Mouse (Mus musculus) E14TG2a.4 (cell line): Measurements from ENCODE around the gene Ccdc17.

Experiments
- H3K27me3 ChIP-seq: 2 replicates; pipeline ENCODE4 v1.6.1; 2014; ENCODE audit warnings: low read length, control low read depth; ENCODE audit not compliant: insufficient read depth
- H3K36me3 ChIP-seq: 2 replicates; pipeline ENCODE4 v1.6.1; 2014; ENCODE audit warnings: low read length, control low read depth; ENCODE audit not compliant: insufficient read depth
- H3K4me1 ChIP-seq: replicated peaks from 2 replicates; pipeline ENCODE4 v1.6.1; 2014; ENCODE audit warnings: low read depth, low read length, control low read depth
- H3K4me3 ChIP-seq: replicated peaks from 2 replicates; pipeline ENCODE4 v1.5.1; 2014; ENCODE audit warnings: mild to moderate bottlenecking, low read length
- H3K9me3 ChIP-seq: 2 replicates; pipeline ENCODE4 v1.6.1; 2014; ENCODE audit warnings: low read length, control low read depth
- CTCF ChIP-seq: conservative IDR thresholded peaks from 2 replicates; pipeline ENCODE4 v1.5.1; 2014; ENCODE audit warnings: low read length
- NANOG ChIP-seq: IDR thresholded peaks from 2 replicates; pipeline ENCODE4 v1.6.1; 2014; ENCODE audit warnings: borderline replicate concordance, low read length, mixed read lengths
- POU5F1 ChIP-seq: IDR thresholded peaks from 2 replicates; pipeline ENCODE4 v1.6.1; 2014; ENCODE audit warnings: low read length, borderline replicate concordance

Ccdc17 gene

DNA sequence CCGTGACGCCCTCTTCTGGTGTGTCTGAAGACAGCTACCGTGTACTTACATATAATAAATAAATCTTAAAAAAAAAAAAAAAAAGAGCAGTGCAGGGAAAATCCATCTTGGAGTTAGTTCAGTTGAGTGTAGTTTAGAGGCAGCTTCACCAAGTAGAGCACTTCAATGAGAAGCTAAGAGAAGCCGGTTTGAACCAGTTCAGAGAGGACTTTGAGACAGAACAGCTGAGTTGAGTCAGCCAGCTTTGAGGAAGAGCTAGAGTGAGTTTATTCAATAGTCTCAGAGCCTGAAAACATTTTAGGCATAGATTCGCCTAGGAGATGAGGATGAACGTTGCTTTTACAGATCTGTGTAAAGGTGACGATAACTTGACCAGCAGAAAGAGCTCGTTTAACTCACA, 661 bp upstream of the Ccdc17 start:
- Histone ChIP-seq H3K4me1 (peaks cover 45% of the 10 kb centered on the region), H3K4me3 (no peak overlapping the region), H3K36me3 (peaks cover 61% of the 10 kb centered on the region), H3K9me3 (no peaks in the 10 kb centered on the region), H3K27me3 (no peaks in the 10 kb centered on the region)
- TF ChIP-seq CTCF (no peak), NANOG (no peak), POU5F1 (no peak)

DNA sequence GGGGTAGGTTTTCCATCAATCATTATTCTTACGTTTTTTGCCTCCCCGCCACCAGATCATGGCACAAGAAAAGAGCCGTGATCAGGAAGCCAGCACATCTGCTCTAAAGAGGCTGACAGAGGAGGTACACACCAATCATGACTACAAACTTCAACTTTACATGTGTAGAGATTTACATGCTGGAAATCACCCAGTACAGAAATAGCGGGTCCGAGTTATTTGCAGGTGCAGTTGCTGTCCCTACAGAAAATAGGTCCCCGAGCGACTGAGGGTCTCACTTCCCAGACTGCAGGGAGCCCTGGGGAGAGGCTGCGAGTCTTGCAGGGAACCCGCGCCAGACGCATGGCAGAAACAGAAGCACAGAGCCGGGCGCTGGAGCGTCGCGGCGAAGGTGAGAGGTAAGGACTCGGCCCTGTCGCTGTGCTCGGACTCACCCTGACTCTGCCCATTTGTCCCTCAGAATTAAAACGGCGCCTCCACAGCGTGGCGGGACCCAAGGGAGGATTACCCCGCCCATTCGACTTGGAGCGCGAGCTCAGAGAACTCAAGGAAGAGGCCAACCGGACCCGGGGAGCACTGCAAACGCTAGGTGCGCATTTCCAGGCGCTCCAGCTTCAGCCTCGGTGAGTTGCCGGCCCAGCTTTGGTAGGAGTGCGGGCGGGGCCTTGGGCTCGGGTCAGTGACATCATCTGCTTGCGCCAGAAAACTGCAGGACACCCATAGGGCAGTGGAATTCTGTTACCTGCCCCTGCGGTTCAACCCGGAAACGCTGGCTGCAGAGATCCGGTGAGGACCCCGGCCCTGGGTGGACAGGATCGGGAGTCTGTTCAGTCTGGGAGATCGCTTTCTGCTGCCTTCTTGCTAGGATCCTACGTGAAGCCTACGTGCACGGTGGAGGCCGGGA, 776 bp downstream of the Ccdc17 start:
- peaks cover 61% of the 10 kb centered on the region for H3K36me3 ChIP-seq
- H3K27me3 ChIP-seq, result no peaks in the 10 kb centered on the region
- TF ChIP-seq CTCF (no peak), POU5F1 (no peak), NANOG (no peak)
- peaks cover 40% of the 10 kb centered on the region for H3K4me1 ChIP-seq
- H3K9me3 ChIP-seq, result no peaks in the 10 kb centered on the region
- peak overlapping the region; percentile 92 for H3K4me3 ChIP-seq

DNA sequence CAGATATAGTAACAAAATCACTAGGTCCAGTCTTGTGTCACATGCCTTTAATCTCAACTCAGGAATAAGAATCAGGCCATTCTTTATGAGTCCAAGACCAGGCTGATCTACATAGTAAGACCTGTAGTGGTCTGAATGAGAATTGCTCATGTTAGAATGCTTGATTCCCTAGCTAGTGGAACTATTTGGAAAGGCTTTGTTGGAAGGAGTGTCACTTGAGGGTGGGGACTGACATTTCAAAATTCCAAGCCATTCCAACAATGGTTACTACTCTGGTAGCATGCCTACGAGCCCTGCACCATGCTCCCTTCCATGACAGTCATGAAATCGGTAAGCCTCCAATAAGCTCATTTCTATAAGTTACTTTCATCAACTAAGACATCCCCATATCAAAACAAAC, 16.2 kb downstream of the Ccdc17 start:
- Histone ChIP-seq H3K9me3 (no peaks in the 10 kb centered on the region), H3K4me3 (no peak overlapping the region), H3K4me1 (peaks cover 49% of the 10 kb centered on the region), H3K27me3 (no peaks in the 10 kb centered on the region), H3K36me3 (peaks cover 95% of the 10 kb centered on the region)
- TF ChIP-seq POU5F1 (no peak), CTCF (no peak), NANOG (no peak)

DNA sequence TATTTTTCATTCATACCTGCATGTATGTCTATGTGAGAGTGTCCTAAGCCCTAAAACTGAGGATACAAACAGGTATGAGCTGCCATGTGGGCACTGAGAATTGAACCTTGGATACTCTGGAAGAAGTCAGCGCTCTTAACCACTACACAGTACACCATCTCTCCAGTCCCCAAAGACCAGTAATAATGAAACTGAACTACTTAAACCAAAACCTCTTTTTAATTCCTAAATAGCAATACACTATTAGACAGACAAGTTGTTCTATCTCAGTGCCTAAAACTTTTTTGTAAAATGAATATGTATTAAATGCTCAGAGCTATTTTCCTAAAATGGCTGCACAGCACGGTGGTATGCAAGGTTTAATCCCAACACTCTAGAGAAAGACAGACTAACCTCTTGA, 18.8 kb downstream of the Ccdc17 start:
- Histone ChIP-seq H3K36me3 (peaks cover 96% of the 10 kb centered on the region), H3K4me3 (no peak overlapping the region), H3K9me3 (no peaks in the 10 kb centered on the region), H3K27me3 (no peaks in the 10 kb centered on the region), H3K4me1 (peaks cover 40% of the 10 kb centered on the region)
- no peak for TF ChIP-seq NANOG
- TF ChIP-seq POU5F1, result no peak

DNA sequence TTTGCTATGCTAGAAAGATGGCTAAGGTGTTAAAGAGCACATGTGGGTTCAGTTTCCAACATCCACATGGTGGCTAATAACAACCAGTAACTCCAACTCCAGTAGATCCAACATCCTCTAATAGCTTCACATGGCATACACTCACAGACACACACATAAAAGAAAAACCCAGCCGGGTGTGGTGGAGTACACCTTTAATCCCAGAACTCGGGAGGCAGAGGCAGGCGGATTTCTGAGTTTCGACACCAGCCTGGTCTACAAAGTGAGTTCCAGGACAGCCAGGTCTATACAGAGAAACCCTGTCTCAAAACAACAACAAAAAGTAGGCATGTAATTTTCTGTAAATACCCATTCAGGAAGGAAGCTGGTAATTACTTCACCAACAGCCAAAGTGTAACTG, 28.4 kb downstream of the Ccdc17 start:
- H3K27me3 ChIP-seq, result no peaks in the 10 kb centered on the region
- TF ChIP-seq CTCF, result no peak
- TF ChIP-seq POU5F1, result no peak
- TF ChIP-seq NANOG, result no peak
- no peaks in the 10 kb centered on the region for H3K9me3 ChIP-seq
- peaks cover 63% of the 10 kb centered on the region for H3K4me1 ChIP-seq
- H3K36me3 ChIP-seq, result peaks cover 61% of the 10 kb centered on the region
- H3K4me3 ChIP-seq, result peak overlapping the region; percentile 100

DNA sequence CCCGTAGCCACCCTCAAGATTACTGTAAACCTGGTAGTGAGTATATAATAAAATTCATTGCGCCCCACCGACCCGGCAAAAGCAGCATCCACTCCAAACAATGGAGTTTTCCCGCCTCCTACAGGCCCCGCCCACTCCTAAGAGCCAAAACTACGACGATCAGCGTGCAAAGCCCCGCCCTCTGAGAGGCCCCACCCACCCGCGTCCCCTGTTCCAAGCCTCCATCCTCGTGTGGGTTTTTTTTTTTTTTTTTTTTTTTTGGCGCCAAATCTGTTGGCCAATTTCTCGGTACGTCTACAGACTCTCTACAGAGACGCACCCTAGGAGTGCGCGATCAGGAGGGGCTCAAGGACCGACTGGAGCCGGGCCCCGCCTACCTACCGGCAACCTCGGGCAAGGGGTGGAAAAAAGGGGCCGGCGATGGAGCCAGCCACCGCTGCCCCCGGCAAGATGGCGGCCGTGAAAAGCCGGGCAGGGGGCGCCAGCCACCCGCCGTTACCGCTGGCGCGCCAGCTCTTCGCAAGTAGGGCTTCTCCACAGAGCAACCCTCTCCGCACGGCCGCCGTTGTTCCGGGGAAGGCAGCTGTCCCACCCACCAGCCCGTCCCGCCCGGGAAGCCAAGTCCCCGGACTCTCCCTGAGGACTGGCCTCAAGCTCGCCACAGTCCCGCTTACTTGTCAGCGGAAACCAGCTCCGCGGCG, 30.4 kb downstream of the Ccdc17 start:
- Histone ChIP-seq H3K36me3 (peaks cover 41% of the 10 kb centered on the region), H3K9me3 (no peaks in the 10 kb centered on the region), H3K4me1 (peaks cover 51% of the 10 kb centered on the region), H3K27me3 (no peaks in the 10 kb centered on the region), H3K4me3 (peak overlapping the region; percentile 100)
- TF ChIP-seq CTCF (no peak), NANOG (no peak), POU5F1 (no peak)

DNA sequence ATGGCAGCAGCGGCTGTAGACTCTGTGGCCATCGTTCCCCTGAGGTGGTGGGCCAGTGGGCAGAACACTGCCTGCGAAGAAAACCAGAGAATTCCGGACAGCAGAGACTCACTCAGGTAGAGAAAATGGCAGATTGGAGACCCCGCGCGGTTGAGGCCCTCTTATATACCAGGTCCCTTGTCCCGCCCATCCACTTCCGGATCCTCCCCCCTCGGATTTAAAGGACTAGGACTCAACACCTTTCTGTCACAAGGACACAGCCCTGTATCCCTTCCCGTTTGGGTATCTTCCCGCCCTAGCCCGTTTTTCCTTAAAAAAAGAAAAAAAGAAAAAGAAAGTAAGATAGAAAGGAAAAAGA, 30.9 kb downstream of the Ccdc17 start:
- peaks cover 45% of the 10 kb centered on the region for H3K4me1 ChIP-seq
- H3K36me3 ChIP-seq, result peaks cover 40% of the 10 kb centered on the region
- H3K27me3 ChIP-seq, result no peaks in the 10 kb centered on the region
- TF ChIP-seq POU5F1, result no peak
- TF ChIP-seq CTCF, result no peak
- TF ChIP-seq NANOG, result no peak
- H3K9me3 ChIP-seq, result no peaks in the 10 kb centered on the region
- peak overlapping the region; percentile 100 for H3K4me3 ChIP-seq

DNA sequence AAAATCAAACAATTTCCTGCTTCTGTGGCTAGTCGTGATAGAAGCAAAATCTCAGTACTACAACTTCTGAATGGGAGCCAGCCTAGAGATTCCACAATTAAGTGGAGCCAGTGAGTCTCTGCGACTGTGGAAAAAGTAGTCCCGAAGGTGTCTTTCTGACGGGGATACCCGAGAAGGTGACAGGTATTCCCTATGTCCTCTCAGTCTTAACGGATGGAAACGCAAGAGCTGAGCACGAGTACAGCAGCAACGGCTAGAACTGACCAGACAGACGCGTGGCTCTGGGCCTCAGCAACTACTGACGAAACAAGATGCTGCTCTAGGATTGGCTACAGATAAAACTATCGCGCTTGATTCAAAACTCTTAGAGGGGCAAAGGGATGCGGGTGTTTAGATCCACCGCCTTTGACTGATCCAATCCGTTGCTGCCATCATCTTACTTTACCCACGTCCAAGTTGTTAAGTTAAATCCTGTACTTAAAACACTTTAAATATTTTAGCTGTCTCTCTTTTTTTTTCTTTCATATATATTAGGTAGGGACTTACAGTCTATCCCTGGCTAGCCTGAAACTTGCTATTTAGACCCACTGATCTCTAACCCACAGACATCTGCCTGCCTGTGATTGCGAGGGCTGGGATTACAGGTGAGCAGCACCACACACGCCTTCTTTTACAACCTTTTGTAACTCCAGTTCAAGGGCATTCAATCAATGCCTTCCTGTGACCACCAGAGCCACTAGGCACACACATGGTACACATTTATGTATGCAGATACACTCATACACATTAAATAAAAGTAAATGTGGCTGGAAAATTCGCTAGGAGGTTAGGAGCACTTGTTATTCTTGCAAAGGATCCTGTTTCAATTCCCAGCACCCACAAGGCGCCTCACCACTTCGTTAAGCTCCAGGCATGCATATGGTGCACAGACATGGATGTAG, 31.5 kb downstream of the Ccdc17 start, which contains the start of gene Nasp:
Gene Nasp, minus strand, starts transcription at position 220 of the 941 bp plus-strand sequence.
- Histone ChIP-seq H3K9me3 (no peaks in the 10 kb centered on the region), H3K4me3 (peak within 1 kb of the TSS; percentile 100), H3K27me3 (no peaks in the 10 kb centered on the region), H3K36me3 (peaks cover 33% of the 10 kb centered on the region), H3K4me1 (peaks cover 39% of the 10 kb centered on the region)
- TF ChIP-seq CTCF (no peak), NANOG (no peak), POU5F1 (no peak)
